In genomic region chr13:78602211-78602860, GRCm38 (mm10) we compare ENCODE assay signal across 12 mouse cellular contexts.
A peak's percentile ranks its signal among the peaks of the same experiment; 100 is the strongest.
DNase-seq lines count a peak whose midpoint lies in the region; ATAC-seq lines count a peak whose summit lies in the region.
"Had no signal": no experiment of that assay in that cellular context is flagged by ENCODE, and none has a peak within 500 bp of the region (broad histone marks: within the 10 kb centered on the region; RNA-seq: fewer than 3 reads in every experiment).

No protein-coding gene starts in this region.

- 49% methylated on average over 6 of the region's 6 CpGs for WGBS in kidney, embryonic 15.5 days
- WGBS in forebrain, embryonic 12.5 days, result 57% methylated on average over 6 of the region's 6 CpGs
- WGBS in limb, embryonic 10.5 days, result 53% methylated on average over 6 of the region's 6 CpGs
- WGBS in neural tube, embryonic 14.5 days, result 31% methylated on average over 6 of the region's 6 CpGs

- no peaks in the 10 kb centered on the region for H3K27me3 ChIP-seq in kidney, embryonic 15.5 days
- no peaks in the 10 kb centered on the region for H3K27me3 ChIP-seq in forebrain, embryonic 12.5 days
- no peaks in the 10 kb centered on the region for H3K27me3 ChIP-seq in limb, embryonic 10.5 days (ENCODE audit: low read depth, poor library complexity, severe bottlenecking)
- no peaks in the 10 kb centered on the region for H3K27me3 ChIP-seq in neural tube, embryonic 14.5 days (ENCODE audit: control insufficient read depth, insufficient read depth, low read length)
- H3K27me3 ChIP-seq: liver, embryonic 13.5 days had no signal

- H3K27ac ChIP-seq in kidney, embryonic 15.5 days, result no peak overlapping the region
- peak overlapping the region; percentile 56; the same call in 1 of the 2 replicates for H3K27ac ChIP-seq in forebrain, embryonic 12.5 days
- no peak overlapping the region for H3K27ac ChIP-seq in limb, embryonic 10.5 days
- H3K27ac ChIP-seq in neural tube, embryonic 14.5 days (ENCODE audit: low read depth, low read length), result no peak overlapping the region; the same call in 1 of the 2 replicates
- H3K27ac ChIP-seq: liver, embryonic 13.5 days had no signal

- H3K4me2 ChIP-seq in kidney, embryonic 15.5 days, result no peak overlapping the region
- H3K4me2 ChIP-seq in forebrain, embryonic 12.5 days, result no peak overlapping the region
- no peak overlapping the region for H3K4me2 ChIP-seq in neural tube, embryonic 14.5 days (ENCODE audit: low read depth, low read length)
- H3K4me2 ChIP-seq: liver, embryonic 13.5 days had no signal

- peak; percentile 33; the same call in 1 of the 2 replicates for ATAC-seq in kidney, embryonic 15.5 days (replicated peaks; ENCODE audit: low FRiP score)
- ATAC-seq in forebrain, embryonic 12.5 days (ENCODE audit: low FRiP score), result peak; percentile 94
- peak; percentile 90 for ATAC-seq in neural tube, embryonic 14.5 days (ENCODE audit: low read depth)

- H3K4me3 ChIP-seq in kidney, embryonic 15.5 days (replicated peaks), result no peak overlapping the region
- H3K4me3 ChIP-seq in forebrain, embryonic 12.5 days (replicated peaks), result no peak overlapping the region
- H3K4me3 ChIP-seq in limb, embryonic 10.5 days, result no peak overlapping the region
- H3K4me3 ChIP-seq in neural tube, embryonic 14.5 days (ENCODE audit: low read depth, low read length), result no peak overlapping the region
- H3K4me3 ChIP-seq: liver, embryonic 13.5 days had no signal

- H3K36me3 ChIP-seq in kidney, embryonic 15.5 days, result no peaks in the 10 kb centered on the region
- H3K36me3 ChIP-seq in forebrain, embryonic 12.5 days (replicated peaks), result no peaks in the 10 kb centered on the region
- no peaks in the 10 kb centered on the region for H3K36me3 ChIP-seq in limb, embryonic 10.5 days
- H3K36me3 ChIP-seq in neural tube, embryonic 14.5 days (ENCODE audit: control insufficient read depth, insufficient read depth, low read length), result no peaks in the 10 kb centered on the region
- H3K36me3 ChIP-seq: liver, embryonic 13.5 days had no signal

- H3K9me3 ChIP-seq in kidney, embryonic 15.5 days (replicated peaks), result no peaks in the 10 kb centered on the region
- no peaks in the 10 kb centered on the region for H3K9me3 ChIP-seq in forebrain, embryonic 12.5 days
- no peaks in the 10 kb centered on the region for H3K9me3 ChIP-seq in limb, embryonic 10.5 days (replicated peaks)
- no peaks in the 10 kb centered on the region for H3K9me3 ChIP-seq in neural tube, embryonic 14.5 days (ENCODE audit: control insufficient read depth, low read length)
- H3K9me3 ChIP-seq: liver, embryonic 13.5 days had no signal

- no peak for DNase-seq in kidney, adult 18-20 months
- peak; percentile 44 for DNase-seq in limb, embryonic 10.5 days (ENCODE audit: low spot score)
- no peak for DNase-seq in heart, adult 9 months (ENCODE audit: low spot score in 2 of 2)
- DNase-seq in heart, postnatal 4 days, result no peak
- DNase-seq in heart, adult 11 months, result no peak
- DNase-seq: adrenal gland, adult 2 months; kidney, postnatal 25 days; liver, embryonic 13.5 days; right cerebral cortex, postnatal 25 days had no signal

- 0 out of 2 replicates have a peak, but pooled peaks cover 5% of the 10 kb centered on the region for H3K4me1 ChIP-seq in kidney, embryonic 15.5 days
- H3K4me1 ChIP-seq in forebrain, embryonic 12.5 days, result no peaks in the 10 kb centered on the region
- peaks cover 24% of the 10 kb centered on the region for H3K4me1 ChIP-seq in limb, embryonic 10.5 days
- peaks cover 6% of the 10 kb centered on the region; the same call in 1 of the 2 replicates for H3K4me1 ChIP-seq in neural tube, embryonic 14.5 days (ENCODE audit: control insufficient read depth, insufficient read depth, low read length)
- H3K4me1 ChIP-seq: liver, embryonic 13.5 days had no signal

- H3K9ac ChIP-seq in kidney, embryonic 15.5 days, result no peak overlapping the region
- H3K9ac ChIP-seq in forebrain, embryonic 12.5 days, result no peak overlapping the region
- no peak overlapping the region for H3K9ac ChIP-seq in neural tube, embryonic 14.5 days (replicated peaks; ENCODE audit: low read depth, low read length)
- H3K9ac ChIP-seq: liver, embryonic 13.5 days had no signal

Comparison
In these comparisons a context has a peak if more than half of its experiments do, and no peak if none do; other contexts are left out.
1. ATAC-seq: peak in every context shown above with its lines; median percentile 94 in forebrain, embryonic 12.5 days; 90 in neural tube, embryonic 14.5 days; 33 in kidney, embryonic 15.5 days.